Mouse (Mus musculus): Measurements from ENCODE around the gene Bnip1.

DNA sequence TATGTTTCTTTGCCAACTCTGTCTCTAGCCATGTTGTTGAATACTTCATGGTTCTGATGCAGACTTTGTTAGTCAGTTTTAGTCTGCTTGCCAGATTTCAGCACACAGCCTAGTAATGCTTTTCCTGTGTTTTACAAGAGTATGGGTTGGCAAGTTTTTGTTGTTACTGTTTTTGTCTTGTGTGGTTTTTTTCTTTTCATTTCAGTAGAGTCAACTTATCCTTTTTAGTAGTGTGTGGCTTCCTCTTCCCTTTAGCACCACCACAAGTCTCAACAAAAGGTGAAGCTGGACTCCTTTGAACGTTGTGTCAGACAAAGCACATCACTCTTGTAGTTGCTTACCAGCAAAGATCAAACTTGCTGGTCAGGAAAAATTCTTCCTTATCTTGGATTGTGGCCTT is 28.6 kb upstream of the Bnip1 start:
- no peak for TF ChIP-seq CTCF (conservative IDR thresholded peaks at IDR 0.05; ENCODE audit: low read length)
- no peak for TF ChIP-seq NANOG (IDR thresholded peaks at IDR 0.05; ENCODE audit: borderline replicate concordance, low read length)
- no peak for TF ChIP-seq POU5F1 (IDR thresholded peaks at IDR 0.05; ENCODE audit: borderline replicate concordance, low read length)

All from E14TG2a.4 (cell line).